Comparison of ENCODE assay signal across 17 mouse cellular contexts in genomic region chr16:11424568-11425145, GRCm38 (mm10).
DNase-seq lines count a peak whose midpoint lies in the region; ATAC-seq and TF ChIP-seq lines count a peak whose summit lies in the region.
"Had no signal": no experiment of that assay in that cellular context is flagged by ENCODE, and none has a peak within 500 bp of the region (broad histone marks: within the 10 kb centered on the region; RNA-seq: fewer than 3 reads in every experiment).

No protein-coding gene starts in this region.

- 85% methylated on average over 9 of the region's 9 CpGs for WGBS in heart, embryonic 13.5 days
- WGBS in neural tube, embryonic 13.5 days, result 77% methylated on average over 9 of the region's 9 CpGs

- H3K9me3 ChIP-seq in heart, embryonic 13.5 days, result no peaks in the 10 kb centered on the region
- no peaks in the 10 kb centered on the region for H3K9me3 ChIP-seq in neural tube, embryonic 13.5 days
- H3K9me3 ChIP-seq: embryonic facial prominence, embryonic 12.5 days; limb, embryonic 13.5 days had no signal

- H3K27me3 ChIP-seq in heart, embryonic 13.5 days (replicated peaks), result no peaks in the 10 kb centered on the region
- no peaks in the 10 kb centered on the region for H3K27me3 ChIP-seq in neural tube, embryonic 13.5 days
- H3K27me3 ChIP-seq: CH12.LX; embryonic facial prominence, embryonic 12.5 days; limb, embryonic 13.5 days; lung, embryonic 15.5 days had no signal

- 0 out of 2 replicates have a peak, but pooled peaks have one; percentile 15 for ATAC-seq in cerebellum, adult (ENCODE audit: insufficient number of reproducible peaks, low FRiP score, low TSS enrichment)
- no peak for ATAC-seq in heart, embryonic 13.5 days (ENCODE audit: extremely low read depth, insufficient number of reproducible peaks, low FRiP score, low TSS enrichment)
- ATAC-seq in neural tube, embryonic 13.5 days (ENCODE audit: low read depth), result 0 out of 2 replicates have a peak, but pooled peaks have one; percentile 28
- ATAC-seq: activated CD4-positive, CD25-positive, alpha-beta regulatory T cell, adult 4 months had no signal

- no peak for DNase-seq in cerebellum, postnatal 36 days
- no peak for DNase-seq in heart, adult 9 months (ENCODE audit: low spot score in 2 of 2)
- DNase-seq in layer of hippocampus, adult 2 months (ENCODE audit: low spot score in 2 of 2), result no peak
- DNase-seq in layer of hippocampus, postnatal 25 days (ENCODE audit: extremely low spot score in 1 of 2, low spot score in 1 of 2), result no peak
- no peak for DNase-seq in neural tube, embryonic 10.5 days (ENCODE audit: extremely low spot score, low spot score)
- DNase-seq: gastrocnemius, postnatal 25 days; heart, adult 11 months had no signal

- TF ChIP-seq CTCF in layer of hippocampus, adult 2 months (conservative IDR thresholded peaks at IDR 0.05), result no peak

- peaks cover 25% of the 10 kb centered on the region for H3K4me1 ChIP-seq in heart, embryonic 13.5 days
- no peaks in the 10 kb centered on the region for H3K4me1 ChIP-seq in neural tube, embryonic 13.5 days (replicated peaks)
- H3K4me1 ChIP-seq: embryonic facial prominence, embryonic 12.5 days; lung, embryonic 15.5 days had no signal

- H3K4me3 ChIP-seq in heart, embryonic 13.5 days, result no peak overlapping the region
- no peak overlapping the region for H3K4me3 ChIP-seq in layer of hippocampus, adult 2 months
- no peak overlapping the region for H3K4me3 ChIP-seq in neural tube, embryonic 13.5 days
- H3K4me3 ChIP-seq: embryonic facial prominence, embryonic 12.5 days; limb, embryonic 13.5 days; lung, embryonic 15.5 days had no signal

- H3K9ac ChIP-seq in heart, embryonic 13.5 days, result no peak overlapping the region
- H3K9ac ChIP-seq in neural tube, embryonic 13.5 days, result no peak overlapping the region
- H3K9ac ChIP-seq: embryonic facial prominence, embryonic 12.5 days; lung, embryonic 15.5 days had no signal

- H3K4me2 ChIP-seq in heart, embryonic 13.5 days, result no peak overlapping the region
- H3K4me2 ChIP-seq in neural tube, embryonic 13.5 days, result no peak overlapping the region
- H3K4me2 ChIP-seq: embryonic facial prominence, embryonic 12.5 days; heart, embryonic 11.5 days; limb, embryonic 13.5 days; liver, embryonic 11.5 days; lung, embryonic 15.5 days had no signal

- H3K36me3 ChIP-seq in heart, embryonic 13.5 days, result peaks cover 10% of the 10 kb centered on the region; the same call in 1 of the 2 replicates
- H3K36me3 ChIP-seq in neural tube, embryonic 13.5 days, result peaks cover 20% of the 10 kb centered on the region
- H3K36me3 ChIP-seq: lung, embryonic 15.5 days had no signal

- H3K27ac ChIP-seq in heart, embryonic 13.5 days (replicated peaks), result 0 out of 2 replicates have a peak overlapping the region, but pooled peaks have one; percentile 8
- peak overlapping the region; percentile 23; the same call in 1 of the 2 replicates for H3K27ac ChIP-seq in layer of hippocampus, adult 2 months
- no peak overlapping the region for H3K27ac ChIP-seq in neural tube, embryonic 13.5 days (replicated peaks)
- H3K27ac ChIP-seq: embryonic facial prominence, embryonic 12.5 days; limb, embryonic 13.5 days; lung, embryonic 15.5 days had no signal
